In genomic region chr3:57663731-57664130, GRCm38 (mm10) we compare ENCODE assay signal across 8 mouse cellular contexts. TPM values are rescaled to one million over a fixed set of nuclear protein-coding genes. Genes with fewer than 3 reads are reported as not detected.
DNase-seq lines count a peak whose midpoint lies in the region; ATAC-seq and TF ChIP-seq lines count a peak whose summit lies in the region.

No protein-coding gene starts in this region.

- H3K4me3 ChIP-seq in forebrain, embryonic 10.5 days: no peak overlapping the region
- no peak overlapping the region for H3K4me3 ChIP-seq in forebrain, embryonic 12.5 days (replicated peaks)
- no peak overlapping the region for H3K4me3 ChIP-seq in lung, embryonic 14.5 days (ENCODE audit: low read depth, low read length)
- H3K4me3 ChIP-seq in lung, adult 2 months (replicated peaks; ENCODE audit: extremely low read depth, low read depth, low read length): no peak overlapping the region
- H3K4me3 ChIP-seq in forebrain, embryonic 14.5 days (ENCODE audit: low read depth, low read length): no peak overlapping the region
- H3K4me3 ChIP-seq in limb, embryonic 14.5 days (replicated peaks; ENCODE audit: low read length): no peak overlapping the region
- H3K4me3 ChIP-seq in small intestine, adult 2 months (ENCODE audit: low read depth, low read length): no peak overlapping the region

- no peak for TF ChIP-seq POLR2A in lung, adult 2 months (IDR thresholded peaks at IDR 0.05; ENCODE audit: borderline replicate concordance, extremely low read depth, low read depth, low read length)
- no peak for TF ChIP-seq POLR2A in limb, embryonic 14.5 days (IDR thresholded peaks at IDR 0.05; ENCODE audit: borderline replicate concordance, extremely low read depth, insufficient read depth, insufficient read length)
- no peak for TF ChIP-seq POLR2A in small intestine, adult 2 months (IDR thresholded peaks at IDR 0.05; ENCODE audit: low read depth, low read length)

- H3K27ac ChIP-seq in forebrain, embryonic 10.5 days: no peak overlapping the region
- H3K27ac ChIP-seq in forebrain, embryonic 12.5 days: no peak overlapping the region
- no peak overlapping the region for H3K27ac ChIP-seq in lung, embryonic 14.5 days (ENCODE audit: low read depth)
- no peak overlapping the region for H3K27ac ChIP-seq in forebrain, embryonic 14.5 days (ENCODE audit: low read depth, low read length)
- no peak overlapping the region for H3K27ac ChIP-seq in limb, embryonic 14.5 days (replicated peaks; ENCODE audit: low read depth, low read length)
- no peak overlapping the region for H3K27ac ChIP-seq in small intestine, adult 2 months (ENCODE audit: insufficient read depth, low read depth, low read length)

- H3K4me1 ChIP-seq in forebrain, embryonic 10.5 days: no peaks in the 10 kb centered on the region
- H3K4me1 ChIP-seq in forebrain, embryonic 12.5 days: no peaks in the 10 kb centered on the region
- H3K4me1 ChIP-seq in lung, embryonic 14.5 days (ENCODE audit: insufficient read depth): no peaks in the 10 kb centered on the region
- peaks cover 2% of the 10 kb centered on the region; the same call in 1 of the 2 replicates for H3K4me1 ChIP-seq in lung, adult 2 months (ENCODE audit: control insufficient read depth, insufficient read depth, low read length)
- H3K4me1 ChIP-seq in forebrain, embryonic 14.5 days (ENCODE audit: control insufficient read depth, insufficient read depth, low read length): no peaks in the 10 kb centered on the region
- H3K4me1 ChIP-seq in limb, embryonic 14.5 days (ENCODE audit: control insufficient read depth, insufficient read depth, low read length): no peaks in the 10 kb centered on the region
- no peaks in the 10 kb centered on the region for H3K4me1 ChIP-seq in small intestine, adult 2 months (ENCODE audit: control insufficient read depth, insufficient read depth, insufficient read length, low read length)

- DNase-seq in forebrain, embryonic 10.5 days (ENCODE audit: extremely low spot score, low spot score): peak; percentile 37
- DNase-seq in lung, embryonic 14.5 days: peak; percentile 91
- no peak for DNase-seq in lung, adult 2 months
- DNase-seq in forebrain, embryonic 14.5 days (ENCODE audit: low spot score): peak; percentile 86
- DNase-seq in limb, embryonic 14.5 days (ENCODE audit: low spot score): peak; percentile 59

- no peaks in the 10 kb centered on the region for H3K27me3 ChIP-seq in forebrain, embryonic 10.5 days (ENCODE audit: poor library complexity, severe bottlenecking)
- H3K27me3 ChIP-seq in forebrain, embryonic 12.5 days: no peaks in the 10 kb centered on the region
- H3K27me3 ChIP-seq in lung, embryonic 14.5 days (ENCODE audit: insufficient read depth, low read length): no peaks in the 10 kb centered on the region
- no peaks in the 10 kb centered on the region for H3K27me3 ChIP-seq in forebrain, embryonic 14.5 days (replicated peaks; ENCODE audit: control insufficient read depth, insufficient read depth, low read length)
- H3K27me3 ChIP-seq in limb, embryonic 14.5 days (ENCODE audit: control insufficient read depth, insufficient read depth, low read length): no peaks in the 10 kb centered on the region
- no peaks in the 10 kb centered on the region for H3K27me3 ChIP-seq in small intestine, adult 2 months (ENCODE audit: control insufficient read depth, insufficient read depth, low read length)

- H3K9me3 ChIP-seq in forebrain, embryonic 10.5 days: no peaks in the 10 kb centered on the region
- H3K9me3 ChIP-seq in forebrain, embryonic 12.5 days: no peaks in the 10 kb centered on the region
- no peaks in the 10 kb centered on the region for H3K9me3 ChIP-seq in lung, embryonic 14.5 days (ENCODE audit: low read depth, low read length)
- no peaks in the 10 kb centered on the region for H3K9me3 ChIP-seq in forebrain, embryonic 14.5 days (replicated peaks; ENCODE audit: control insufficient read depth, low read length)
- no peaks in the 10 kb centered on the region for H3K9me3 ChIP-seq in limb, embryonic 14.5 days (ENCODE audit: control insufficient read depth, low read length)

- H3K9ac ChIP-seq in forebrain, embryonic 12.5 days: no peak overlapping the region
- H3K9ac ChIP-seq in lung, embryonic 14.5 days: no peak overlapping the region
- H3K9ac ChIP-seq in forebrain, embryonic 14.5 days (ENCODE audit: low read length): no peak overlapping the region
- H3K9ac ChIP-seq in limb, embryonic 14.5 days (ENCODE audit: low read depth, low read length, severe bottlenecking): no peak overlapping the region

- ATAC-seq in forebrain, embryonic 12.5 days (ENCODE audit: low FRiP score): no peak
- no peak for ATAC-seq in lung, embryonic 14.5 days (ENCODE audit: insufficient read depth)
- peak; percentile 66 for ATAC-seq in activated CD4-positive, CD25-positive, alpha-beta regulatory T cell, adult 4 months
- 0 out of 2 replicates have a peak, but pooled peaks have one; percentile 27 for ATAC-seq in forebrain, embryonic 14.5 days
- ATAC-seq in limb, embryonic 14.5 days (ENCODE audit: low FRiP score, low read depth): no peak

- whole genome bisulfite sequencing in forebrain, embryonic 10.5 days: 27% methylated on average over 6 of the region's 6 CpGs
- WGBS in forebrain, embryonic 12.5 days: 19% methylated on average over 6 of the region's 6 CpGs
- 18% methylated on average over 6 of the region's 6 CpGs for WGBS in lung, embryonic 14.5 days
- WGBS in lung, adult 2 months: 12% methylated on average over 6 of the region's 6 CpGs
- 23% methylated on average over 6 of the region's 6 CpGs for WGBS in forebrain, embryonic 14.5 days
- WGBS in limb, embryonic 14.5 days: 22% methylated on average over 6 of the region's 6 CpGs
- WGBS in small intestine, adult 2 months: 13% methylated on average over 6 of the region's 6 CpGs

- peak; percentile 71 for TF ChIP-seq CTCF in lung, embryonic 14.5 days (IDR thresholded peaks at IDR 0.05; ENCODE audit: low read depth)
- no peak for TF ChIP-seq CTCF in lung, adult 2 months (IDR thresholded peaks at IDR 0.05; ENCODE audit: insufficient read depth, low read length)
- peak; percentile 35; the same call in 1 of the 2 replicates for TF ChIP-seq CTCF in small intestine, adult 2 months (IDR thresholded peaks at IDR 0.05; ENCODE audit: extremely low read depth, insufficient read length, insufficient replicate concordance, low read depth, low read length)

- no peak overlapping the region for H3K4me2 ChIP-seq in forebrain, embryonic 12.5 days
- no peak overlapping the region for H3K4me2 ChIP-seq in lung, embryonic 14.5 days
- no peak overlapping the region for H3K4me2 ChIP-seq in forebrain, embryonic 14.5 days (ENCODE audit: low read length)
- H3K4me2 ChIP-seq in limb, embryonic 14.5 days (replicated peaks; ENCODE audit: low read depth, low read length, severe bottlenecking): no peak overlapping the region

- no peaks in the 10 kb centered on the region for H3K36me3 ChIP-seq in forebrain, embryonic 10.5 days (replicated peaks)
- no peaks in the 10 kb centered on the region for H3K36me3 ChIP-seq in forebrain, embryonic 12.5 days (replicated peaks)
- no peaks in the 10 kb centered on the region for H3K36me3 ChIP-seq in lung, embryonic 14.5 days (ENCODE audit: insufficient read depth)
- no peaks in the 10 kb centered on the region for H3K36me3 ChIP-seq in forebrain, embryonic 14.5 days (ENCODE audit: control insufficient read depth, insufficient read depth, low read length)
- no peaks in the 10 kb centered on the region for H3K36me3 ChIP-seq in limb, embryonic 14.5 days (ENCODE audit: control insufficient read depth, insufficient read depth, low read length)
- H3K36me3 ChIP-seq in small intestine, adult 2 months (ENCODE audit: control insufficient read depth, insufficient read depth, low read length): no peaks in the 10 kb centered on the region

RNA-seq across cellular contexts. Expression of gene Commd2, which starts 12.2 kb away (rescaled TPM):
- polyA plus RNA-seq in forebrain, embryonic 10.5 days (2016; fragmentation: Nextera tagmentation; extraction: Ambion mirVana): 93.2 and 94.9 TPM in 2 replicates
- polyA plus RNA-seq in forebrain, embryonic 12.5 days (2016; fragmentation: Nextera tagmentation; extraction: Ambion mirVana): 94.9 and 95.5 TPM in 2 replicates
- 102 and 106 TPM in 2 replicates for polyA plus RNA-seq in lung, embryonic 14.5 days (2014; fragmentation: Nextera tagmentation; extraction: Ambion mirVana)
- 19.5 and 23.1 TPM in 2 replicates for polyA plus RNA-seq in lung, adult 2 months (2012; rRNA removed)
- 10 to 100 TPM; 74.9 to 82.5 TPM for polyA plus RNA-seq in activated CD4-positive, CD25-positive, alpha-beta regulatory T cell, adult 4 months (2017; shearing (Covaris generic))
- 92.4 and 112 TPM in 2 replicates for polyA plus RNA-seq in forebrain, embryonic 14.5 days (2014; fragmentation: Nextera tagmentation; extraction: Ambion mirVana)
- polyA plus RNA-seq in limb, embryonic 14.5 days (2012; rRNA removed): 53.9 and 57.1 TPM in 2 replicates
- 81.0 and 90.4 TPM in 2 replicates for polyA plus RNA-seq in limb, embryonic 14.5 days (2014; fragmentation: Nextera tagmentation; extraction: Ambion mirVana)
- 7.2 and 9.3 TPM in 2 replicates for polyA plus RNA-seq in small intestine, adult 2 months (2012; rRNA removed)

RNA-seq across cellular contexts. Expression of gene Ankub1, which starts 28.9 kb away (rescaled TPM):
- polyA plus RNA-seq in forebrain, embryonic 10.5 days (2016; fragmentation: Nextera tagmentation; extraction: Ambion mirVana): 0.12 and 0.16 TPM in 2 replicates
- 0.09 TPM in 1 of 2 replicates, not detected in the other for polyA plus RNA-seq in forebrain, embryonic 12.5 days (2016; fragmentation: Nextera tagmentation; extraction: Ambion mirVana)
- not detected in 2 replicates for polyA plus RNA-seq in lung, embryonic 14.5 days (2014; fragmentation: Nextera tagmentation; extraction: Ambion mirVana)
- 0.26 and 0.51 TPM in 2 replicates for polyA plus RNA-seq in lung, adult 2 months (2012; rRNA removed)
- polyA plus RNA-seq in activated CD4-positive, CD25-positive, alpha-beta regulatory T cell, adult 4 months (2017; shearing (Covaris generic)): under 1 TPM; 0.17 to 0.32 TPM
- polyA plus RNA-seq in forebrain, embryonic 14.5 days (2014; fragmentation: Nextera tagmentation; extraction: Ambion mirVana): 0.08 TPM in 1 of 2 replicates, not detected in the other
- polyA plus RNA-seq in limb, embryonic 14.5 days (2012; rRNA removed): not detected in 2 replicates
- polyA plus RNA-seq in limb, embryonic 14.5 days (2014; fragmentation: Nextera tagmentation; extraction: Ambion mirVana): 0.07 TPM in 1 of 2 replicates, not detected in the other
- not detected in 2 replicates for polyA plus RNA-seq in small intestine, adult 2 months (2012; rRNA removed)

Comparison
In these comparisons a context has a peak if more than half of its experiments do, and no peak if none do; other contexts are left out.
1. ATAC-seq: peak in activated CD4-positive, CD25-positive, alpha-beta regulatory T cell, adult 4 months (single experiment) and forebrain, embryonic 14.5 days (single experiment); none in forebrain, embryonic 12.5 days (single experiment), lung, embryonic 14.5 days (single experiment) and limb, embryonic 14.5 days (single experiment).